Mouse (Mus musculus): Measurements from ENCODE around the gene 1700030K09Rik. TPM values are rescaled to one million over a fixed set of nuclear protein-coding genes. Genes with fewer than 3 reads are reported as not detected.

Gene 1700030K09Rik
- total and polyA plus RNA-seq, 3 experiments, result 8.4 to 10.3 TPM; not detected in 1

DNA sequence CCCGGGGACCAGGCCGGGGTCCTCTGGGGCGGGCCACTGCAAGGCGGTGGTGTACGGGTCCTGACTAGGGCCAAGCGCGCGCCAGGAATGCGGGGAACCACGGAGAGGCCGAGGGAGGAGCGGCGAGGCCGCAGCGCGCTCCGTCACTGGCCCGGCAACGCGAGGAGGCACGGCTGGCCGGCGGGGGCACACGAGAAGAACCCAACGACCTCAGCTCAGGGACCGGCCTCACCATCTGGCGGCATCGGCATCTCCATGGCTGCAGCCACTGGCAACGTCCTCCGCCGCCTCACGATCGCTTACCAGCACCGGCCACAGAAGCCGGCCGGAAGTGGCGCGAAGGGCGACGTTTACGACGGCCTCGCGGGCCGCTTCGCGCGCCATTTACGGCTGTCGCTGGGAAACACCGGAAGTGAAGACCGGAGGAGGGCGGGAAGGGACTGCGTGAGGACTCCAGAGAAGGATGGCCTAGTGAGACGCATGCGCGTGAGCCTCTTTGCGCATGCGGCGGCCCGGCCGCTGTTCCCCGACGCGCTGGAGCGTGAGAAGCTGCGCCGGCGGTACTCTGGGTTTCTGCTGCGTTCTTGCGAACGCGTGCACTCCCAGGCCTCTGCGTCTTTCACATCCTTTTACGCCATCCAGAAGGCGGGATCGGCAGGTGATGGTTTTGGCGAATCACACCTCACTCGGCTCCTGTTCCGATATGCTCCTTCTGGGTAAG, 31.3 kb downstream of the 1700030K09Rik start, which contains the start of gene Cherp (continued):
- TF ChIP-seq MYB (IDR thresholded peaks at IDR 0.05; ENCODE audit: low read depth, low read length) (no peak), E2F4 (IDR thresholded peaks at IDR 0.05; ENCODE audit: borderline replicate concordance, low read depth, low read length) (peak; percentile 97), SMC3 (IDR thresholded peaks at IDR 0.05; ENCODE audit: low read depth, low read length) (no peak), ZC3H11A (IDR thresholded peaks at IDR 0.05; ENCODE audit: low read depth, low read length) (no peak), SIN3A (IDR thresholded peaks at IDR 0.05; ENCODE audit: low read length) (peak; percentile 89), TAL1 (IDR thresholded peaks at IDR 0.05; ENCODE audit: low read length) (no peak), HCFC1 (IDR thresholded peaks at IDR 0.05; ENCODE audit: low read depth, low read length) (peak; percentile 95), MAZ (IDR thresholded peaks at IDR 0.05; ENCODE audit: low read depth, low read length) (peak; percentile 63; the same call in 1 of the 2 replicates), NRF1 (IDR thresholded peaks at IDR 0.05; ENCODE audit: insufficient read depth, low read depth, low read length, poor library complexity, severe bottlenecking) (peak; percentile 99; the same call in 1 of the 2 replicates), KAT2A (conservative IDR thresholded peaks at IDR 0.05; ENCODE audit: low read depth, low read length) (peak; percentile 95), MAFK (IDR thresholded peaks at IDR 0.05; ENCODE audit: borderline replicate concordance, low read depth, low read length) (no peak)

- Histone ChIP-seq H3K27me3 (ENCODE audit: control insufficient read depth in 1 of 2, insufficient read depth in 2 of 2, low read length in 2 of 2) (no peaks in the 10 kb centered on the region), H3K79me2 (ENCODE audit: control insufficient read depth, insufficient read depth, low read length, poor library complexity) (no peaks in the 10 kb centered on the region; the same call in 1 of the 2 replicates), H3K4me3 (ENCODE audit: control insufficient read depth in 1 of 2, insufficient read depth in 1 of 2, low read depth in 2 of 2, low read length in 2 of 2) (no peak overlapping the region), H3K9me3 (replicated peaks; ENCODE audit: insufficient read depth, low read length) (no peaks in the 10 kb centered on the region), H3K4me1 (ENCODE audit: control insufficient read depth in 1 of 2, insufficient read depth in 2 of 2, low read length in 2 of 2) (no peaks in the 10 kb centered on the region; a peak in 1 of 4 replicates), H3K36me3 (ENCODE audit: control insufficient read depth in 1 of 2, insufficient read depth in 2 of 2, low read length in 2 of 2) (peaks cover 3 to 13% of the 10 kb centered on the region in 2 experiments), H3K27ac (ENCODE audit: control insufficient read depth, low read depth, low read length) (no peak overlapping the region), H3K9ac (ENCODE audit: control insufficient read depth, low read depth, low read length, poor library complexity, severe bottlenecking) (no peak overlapping the region)
- TF ChIP-seq ETS1 (IDR thresholded peaks at IDR 0.05; ENCODE audit: low read depth, low read length) (0 out of 2 replicates have a peak, but pooled peaks have one; percentile 27), NRF1 (IDR thresholded peaks at IDR 0.05; ENCODE audit: insufficient read depth, low read depth, low read length, poor library complexity, severe bottlenecking) (no peak), ZNF384 (IDR thresholded peaks at IDR 0.05; ENCODE audit: low read depth, low read length) (0 out of 2 replicates have a peak, but pooled peaks have one; percentile 35), MYB (IDR thresholded peaks at IDR 0.05; ENCODE audit: low read depth, low read length) (no peak), BHLHE40 (IDR thresholded peaks at IDR 0.05; ENCODE audit: borderline replicate concordance, low read depth, low read length) (no peak)
- peak; percentile 37 for DNase-seq (ENCODE audit: low read depth, low spot score)
Observed at GRCm38 (mm10) chr8:72485456-72486199, 41.9 kb downstream of the 1700030K09Rik start.

DNA sequence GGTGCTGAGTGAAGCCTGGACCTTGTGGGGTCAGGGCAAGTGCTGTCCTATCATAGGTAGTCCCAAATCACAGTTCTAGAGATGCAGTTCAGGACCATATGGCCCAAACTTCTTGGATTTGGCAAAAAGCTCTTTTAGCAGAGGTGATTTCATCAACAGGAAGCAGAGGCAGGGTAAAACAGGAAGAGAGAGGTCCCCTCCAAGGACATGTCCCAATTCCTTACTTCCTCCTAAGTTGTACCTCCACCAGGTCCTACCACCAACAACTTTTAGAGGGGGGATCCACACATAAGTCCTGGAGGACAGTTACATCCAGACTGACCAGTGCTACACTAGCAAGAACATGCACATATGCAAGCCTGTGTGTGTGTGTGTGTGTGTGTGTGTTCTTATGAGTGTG, 43.3 kb downstream of the 1700030K09Rik start:
- Histone ChIP-seq H3K79me2 (ENCODE audit: control insufficient read depth, insufficient read depth, low read length, poor library complexity) (peaks cover 8% of the 10 kb centered on the region), H3K36me3 (ENCODE audit: control insufficient read depth in 1 of 2, insufficient read depth in 2 of 2, low read length in 2 of 2) (peaks cover 3 to 13% of the 10 kb centered on the region in 2 experiments), H3K27ac (ENCODE audit: control insufficient read depth, low read depth, low read length) (no peak overlapping the region), H3K4me1 (ENCODE audit: control insufficient read depth in 1 of 2, insufficient read depth in 2 of 2, low read length in 2 of 2) (peaks cover 0 to 8% of the 10 kb centered on the region in 2 experiments; a peak in 2 of 4 replicates), H3K9ac (ENCODE audit: control insufficient read depth, low read depth, low read length, poor library complexity, severe bottlenecking) (no peak overlapping the region), H3K27me3 (ENCODE audit: control insufficient read depth in 1 of 2, insufficient read depth in 2 of 2, low read length in 2 of 2) (no peaks in the 10 kb centered on the region), H3K9me3 (replicated peaks; ENCODE audit: insufficient read depth, low read length) (no peaks in the 10 kb centered on the region), H3K4me3 (ENCODE audit: control insufficient read depth in 1 of 2, insufficient read depth in 1 of 2, low read depth in 2 of 2, low read length in 2 of 2) (no peak overlapping the region)
- TF ChIP-seq POLR2AphosphoS5 (IDR thresholded peaks at IDR 0.05; ENCODE audit: borderline replicate concordance, low read depth, low read length) (no peak), ELF1 (IDR thresholded peaks at IDR 0.05; ENCODE audit: low read depth, low read length) (no peak; the same call in 1 of the 2 replicates), JUND (IDR thresholded peaks at IDR 0.05; ENCODE audit: low read depth, low read length) (no peak)
- DNase-seq (ENCODE audit: low read depth, low spot score), result no peak

Data from MEL (cell line).